Mouse (Mus musculus) megakaryocyte, embryonic 14.5 days (primary cell): ENCODE measurements at regions not wholly inside any gene's neighbourhood (a gene's known extent, or its start where the extent isn't known, plus 50 kb on each side); places are given as distances from the start of the nearest gene placed in this dataset.

Source experiments
- FLI1 ChIP-seq: IDR thresholded peaks from 2 replicates; pipeline ENCODE4 v1.6.1; 2012; ENCODE audit warnings: low read length, inconsistent platforms, mixed read lengths
- GATA1 ChIP-seq: IDR thresholded peaks from 3 replicates; pipeline ENCODE4 v1.6.1; 2012; ENCODE audit warnings: mixed read lengths, low read length, inconsistent platforms, borderline replicate concordance

- TF ChIP-seq GATA1 = no peak
- TF ChIP-seq FLI1 = no peak
These were observed 391.4 kb upstream of the Plxna2 start for GRCm38 (mm10) chr1:194226550-194227160.
